Mouse (Mus musculus) c-Kit-negative CD71-positive TER-119-positive erythroid progenitor cells, embryonic 14.5 days (primary cell): ENCODE results near the gene Nfatc4.

Source experiments
- DNase-seq: peaks from one replicate; pipeline ENCODE4 v3.0.0-alpha.2; 2013; ENCODE audit warnings: low read depth, low spot score

Nfatc4 gene

GRCm38 (mm10) chr14:55853621-55854285 is 30.8 kb downstream of the Nfatc4 start, which contains the start of gene Nynrin:
TSS of gene Nynrin (plus strand) at chr14:55854010.
- DNase-seq, result no peak

- no peak for DNase-seq
Observed at GRCm38 (mm10) chr14:55854406-55855100, 31.6 kb downstream of the Nfatc4 start.

DNA sequence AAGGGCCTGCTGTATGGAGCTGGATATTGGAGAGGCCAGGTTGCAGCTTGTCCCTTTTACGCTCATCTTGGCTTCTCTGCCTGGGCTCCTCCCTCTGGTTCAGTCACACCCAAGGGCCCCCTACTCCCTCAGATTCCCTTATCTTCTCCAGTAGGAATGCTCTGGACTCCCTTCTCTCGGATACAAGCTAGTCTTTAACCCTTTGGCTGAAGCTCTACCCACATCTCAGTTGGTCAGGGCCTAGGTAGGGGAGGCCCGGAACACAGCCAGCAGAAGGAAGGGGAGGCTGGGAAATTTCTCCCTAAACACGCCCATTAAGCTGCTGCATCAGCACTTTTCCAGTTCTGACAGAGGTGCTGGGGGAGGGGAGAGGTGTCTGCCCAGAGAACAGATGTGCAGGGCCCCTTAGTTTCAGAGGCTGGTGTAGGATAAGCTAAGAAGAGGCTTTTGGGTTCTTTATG is 32.2 kb downstream of the Nfatc4 start:
- DNase-seq, result no peak

DNA sequence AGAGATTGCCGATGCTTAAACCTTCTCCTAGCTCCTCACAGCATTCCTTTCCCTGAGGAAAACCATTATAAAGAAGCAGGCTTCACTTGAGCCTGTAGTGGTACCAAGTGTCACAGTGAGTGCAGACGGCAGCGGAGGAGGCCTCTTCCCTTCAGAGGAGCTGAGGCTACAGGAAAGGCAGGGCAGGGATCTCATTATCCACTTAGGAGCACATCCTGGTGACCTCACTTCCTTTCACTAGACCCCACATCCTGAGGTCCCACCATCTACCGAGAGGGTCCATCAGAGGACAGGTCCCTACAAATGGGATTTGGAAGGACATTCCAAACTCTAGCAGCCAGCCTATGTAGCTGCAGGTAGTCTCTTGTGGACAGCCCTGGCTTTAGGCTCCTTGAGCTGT is 34.6 kb downstream of the Nfatc4 start:
- DNase-seq, result no peak

DNA sequence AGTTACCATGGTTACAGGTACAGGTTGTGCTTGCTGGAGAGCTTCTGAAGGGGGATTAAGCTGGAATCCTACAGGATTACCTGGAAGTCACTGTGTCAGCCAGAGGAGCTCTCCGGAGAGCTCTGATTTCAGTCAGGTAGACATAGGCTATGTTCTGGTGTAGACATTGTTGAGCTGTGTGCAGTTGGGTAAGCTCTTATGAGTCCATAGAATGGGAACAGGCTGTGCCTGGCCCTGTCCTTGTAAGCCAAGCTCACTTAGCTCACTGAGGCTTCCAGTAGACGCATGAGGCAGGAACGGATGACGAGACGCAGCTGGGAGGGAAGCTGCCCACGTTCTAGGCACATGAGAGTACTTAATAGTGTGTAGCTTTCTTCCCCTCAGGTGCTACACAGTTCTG is 39.2 kb downstream of the Nfatc4 start:
- DNase-seq, result no peak

DNA sequence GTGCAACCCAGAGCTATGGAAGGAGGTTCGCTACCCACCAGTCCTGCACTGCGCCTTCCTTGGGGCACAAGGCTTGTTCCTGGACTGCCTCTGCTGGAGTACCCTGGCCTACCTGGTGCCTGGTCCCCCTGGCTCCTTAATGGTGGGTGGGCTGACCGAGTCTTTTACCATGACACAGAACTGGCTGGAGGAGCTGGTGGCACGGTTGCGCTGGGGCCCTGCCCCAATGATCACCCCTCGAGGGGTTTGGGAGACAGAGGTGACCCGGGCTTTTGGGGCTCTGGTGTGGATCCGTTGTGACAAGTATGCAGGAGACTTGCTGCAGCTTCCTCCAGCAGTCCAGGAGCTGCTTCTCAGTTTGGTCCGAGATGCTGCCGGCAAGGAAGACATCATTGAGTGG is 40.0 kb downstream of the Nfatc4 start:
- no peak for DNase-seq

GRCm38 (mm10) chr14:55863773-55864172 is 40.8 kb downstream of the Nfatc4 start:
- peak; percentile 34 for DNase-seq

DNA sequence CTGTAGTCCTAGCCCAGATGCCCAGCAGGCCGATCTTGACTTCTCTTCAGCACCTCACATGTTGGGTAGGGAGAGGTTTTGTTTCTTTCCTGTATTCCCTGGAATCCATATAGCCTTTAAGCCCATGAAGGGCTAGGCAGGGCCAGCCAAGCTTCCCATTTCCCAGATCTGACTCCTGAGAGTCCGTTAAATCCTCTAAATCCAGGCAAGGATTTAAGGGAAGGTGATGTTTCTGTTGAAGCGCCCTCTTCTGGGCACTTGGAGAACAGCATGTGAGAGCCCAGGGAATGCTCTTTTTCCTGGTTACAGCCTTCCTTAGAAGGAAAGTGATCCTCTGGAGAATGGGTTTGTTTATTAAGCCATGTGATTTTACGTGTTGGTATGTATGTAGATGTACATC is 44.0 kb downstream of the Nfatc4 start:
- no peak for DNase-seq

DNA sequence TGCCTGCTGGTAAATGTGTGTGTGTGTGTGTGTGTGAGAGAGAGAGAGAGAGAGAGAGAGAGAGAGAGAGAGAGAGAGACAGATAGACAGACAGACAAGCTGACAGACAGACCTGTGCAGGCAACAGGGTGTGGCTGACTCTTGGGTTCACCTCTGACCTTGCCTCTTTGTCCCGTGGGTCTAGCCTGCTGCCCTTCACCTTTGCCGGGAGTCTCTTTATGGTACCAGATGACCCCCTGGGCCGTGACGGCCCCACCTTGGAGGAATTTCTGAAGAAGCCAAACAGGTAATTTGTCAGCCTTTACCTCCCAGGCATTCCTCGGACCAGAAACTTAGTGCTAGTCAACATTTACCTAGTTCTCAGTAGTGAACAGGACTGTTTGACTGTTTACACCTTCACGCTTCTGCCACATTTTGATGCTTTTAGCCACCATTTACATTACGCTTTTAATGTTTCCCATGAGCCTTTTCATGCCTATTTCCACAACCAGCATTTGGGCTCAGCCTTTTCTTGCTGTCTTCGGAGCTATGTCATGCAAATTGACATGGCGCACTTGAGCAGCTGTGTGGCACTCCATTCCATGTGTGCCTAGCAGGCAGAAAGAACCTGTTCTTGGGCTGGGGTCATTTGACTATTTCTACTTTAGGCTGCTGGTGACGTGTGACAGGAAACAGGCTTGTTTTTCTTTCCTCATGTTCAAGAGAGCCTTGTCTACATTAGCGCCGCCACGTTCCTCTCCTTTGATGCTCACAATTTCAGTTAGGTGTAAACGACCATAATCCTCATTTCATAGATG is 45.5 kb downstream of the Nfatc4 start:
- no peak for DNase-seq

GRCm38 (mm10) chr14:55869538-55869937 is 46.6 kb downstream of the Nfatc4 start:
- no peak for DNase-seq

GRCm38 (mm10) chr14:55872039-55872438 is 49.1 kb downstream of the Nfatc4 start:
- DNase-seq, result no peak

- DNase-seq, result no peak
Observed at GRCm38 (mm10) chr14:55872551-55872950, 49.6 kb downstream of the Nfatc4 start.

GRCm38 (mm10) chr14:55873242-55873713 is 50.3 kb downstream of the Nfatc4 start:
- DNase-seq, result no peak

GRCm38 (mm10) chr14:55873714-55874683 is 51.1 kb downstream of the Nfatc4 start:
- DNase-seq, result no peak

DNA sequence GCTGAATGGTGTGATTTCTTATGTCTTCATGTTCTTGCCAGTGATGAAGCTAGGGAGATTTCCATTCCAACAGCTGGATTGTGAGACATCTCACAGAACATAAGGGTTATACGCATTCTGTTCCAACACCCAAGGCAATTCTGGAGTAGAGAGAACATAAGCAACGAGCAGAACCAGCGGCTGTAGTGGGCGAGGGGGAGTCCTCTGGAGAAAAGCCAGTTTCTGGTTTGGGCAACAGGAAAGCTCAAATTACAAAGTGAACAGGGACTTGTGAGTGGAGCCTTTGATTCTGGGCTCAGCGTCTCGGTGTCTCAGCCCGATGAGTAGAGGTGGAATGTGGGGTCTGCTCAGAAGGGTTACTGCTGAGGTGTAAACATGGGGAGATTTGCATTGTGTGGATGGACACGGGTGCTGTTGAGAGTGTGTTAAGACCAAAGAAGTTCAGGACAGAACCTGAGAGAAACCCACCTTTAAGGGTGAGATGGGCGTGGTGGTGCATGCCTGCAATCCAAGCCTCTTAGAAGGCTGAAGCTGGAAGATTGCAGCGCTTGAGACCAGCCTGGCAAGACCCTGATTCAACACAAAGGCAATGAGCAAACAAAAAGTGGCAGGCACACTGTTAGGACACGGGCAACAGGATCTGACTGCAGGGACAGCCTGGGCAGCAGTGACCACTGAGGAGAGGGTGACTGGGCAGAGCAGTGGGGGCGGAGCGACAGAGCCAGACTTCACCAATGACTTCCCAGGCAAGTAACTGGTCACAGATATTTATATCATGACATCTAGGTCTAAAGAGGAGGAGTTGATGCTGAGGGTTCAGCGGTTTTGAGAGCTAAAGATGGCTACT is 54.7 kb downstream of the Nfatc4 start:
- DNase-seq, result no peak

DNA sequence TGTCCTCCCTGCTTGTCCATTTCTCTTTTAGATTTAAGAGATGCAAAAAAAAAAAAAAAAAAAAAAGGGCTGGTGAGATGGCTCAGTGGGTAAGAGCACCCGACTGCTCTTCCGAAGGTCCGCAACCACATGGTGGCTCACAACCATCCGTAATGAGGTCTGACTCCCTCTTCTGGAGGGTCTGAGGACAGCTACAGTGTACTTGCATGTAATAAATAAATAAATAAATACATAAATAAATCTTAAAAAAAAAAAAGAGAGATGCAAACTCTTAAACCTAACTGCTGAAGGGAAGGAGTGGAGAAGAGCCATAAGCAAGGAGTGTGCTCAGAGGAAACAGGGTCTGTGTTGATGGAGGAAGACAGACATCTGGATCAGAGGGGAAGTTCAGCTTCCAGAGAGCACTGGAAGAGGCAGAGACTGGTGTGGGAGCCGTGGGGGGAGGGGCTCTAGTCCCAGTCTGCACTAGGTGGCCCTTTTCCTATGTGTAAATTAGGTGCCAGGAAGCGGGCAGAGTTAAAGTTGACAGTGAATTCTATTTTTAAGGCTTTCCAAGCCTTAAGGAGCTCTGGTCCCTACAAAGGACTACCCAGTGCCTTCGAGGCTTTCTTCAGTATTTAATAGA is 55.5 kb downstream of the Nfatc4 start:
- no peak for DNase-seq

- no peak for DNase-seq
Observed at GRCm38 (mm10) chr14:55879623-55880022, 56.7 kb downstream of the Nfatc4 start.

DNA sequence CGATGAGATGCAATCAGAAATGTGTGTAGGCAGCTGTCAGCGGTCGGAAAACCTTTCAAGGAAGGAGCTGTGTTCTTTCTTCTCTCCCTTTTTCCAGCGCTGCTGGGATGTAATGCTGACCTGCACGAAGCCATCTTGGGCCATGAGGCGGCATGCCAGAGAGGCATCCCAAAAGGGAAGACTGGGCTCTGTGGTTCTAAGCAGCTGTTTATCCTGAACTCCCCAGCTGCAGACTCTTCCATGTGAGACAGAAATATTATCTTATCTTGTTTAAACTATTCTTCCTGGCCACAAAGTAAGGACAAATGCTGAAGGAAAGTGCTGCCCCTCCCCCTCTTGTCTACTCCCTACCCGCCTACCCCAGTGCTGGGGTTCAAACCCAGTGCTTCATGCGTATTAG is 58.0 kb downstream of the Nfatc4 start:
- no peak for DNase-seq

- DNase-seq, result no peak
Observed at GRCm38 (mm10) chr14:55882171-55882641, 59.3 kb downstream of the Nfatc4 start.
